Mouse (Mus musculus): ENCODE results near the gene Cbwd1.
A peak's percentile ranks its signal among the peaks of the same experiment; 100 is the strongest.

The Cbwd1 gene

GRCm38 (mm10) chr19:24961172-24961962, at the start of gene Cbwd1:
Cbwd1 (minus strand) TSS chr19:24961610.
- peak; percentile 96 for DNase-seq

GRCm38 (mm10) chr19:25008509-25008908, 47.1 kb upstream of the Cbwd1 start:
- no peak for DNase-seq

- DNase-seq = no peak
Measured at GRCm38 (mm10) chr19:25006686-25007085, 45.3 kb upstream of the Cbwd1 start.

- no peak for DNase-seq
Measured at GRCm38 (mm10) chr19:25003810-25004209, 42.4 kb upstream of the Cbwd1 start.

GRCm38 (mm10) chr19:25002828-25003227, 41.4 kb upstream of the Cbwd1 start:
- DNase-seq = no peak

- DNase-seq = no peak
Measured at GRCm38 (mm10) chr19:25002032-25002431, 40.6 kb upstream of the Cbwd1 start.

- no peak for DNase-seq
Measured at GRCm38 (mm10) chr19:25000153-25000552, 38.7 kb upstream of the Cbwd1 start.

- no peak for DNase-seq
Measured at GRCm38 (mm10) chr19:24999201-24999886, 37.9 kb upstream of the Cbwd1 start, which contains the start of gene Dock8. Dock8 (plus strand) TSS chr19:24999534.

GRCm38 (mm10) chr19:24998561-24998960, 37.2 kb upstream of the Cbwd1 start:
- DNase-seq = no peak

GRCm38 (mm10) chr19:24996815-24997704, 35.6 kb upstream of the Cbwd1 start:
- no peak for DNase-seq

- DNase-seq = no peak
Measured at GRCm38 (mm10) chr19:24994900-24995299, 33.5 kb upstream of the Cbwd1 start.

GRCm38 (mm10) chr19:24993526-24993925, 32.1 kb upstream of the Cbwd1 start:
- DNase-seq = no peak

- DNase-seq = no peak
Measured at GRCm38 (mm10) chr19:24990138-24990822, 28.9 kb upstream of the Cbwd1 start.

- DNase-seq = no peak
Measured at GRCm38 (mm10) chr19:24988831-24989230, 27.4 kb upstream of the Cbwd1 start.

- DNase-seq = no peak
Measured at GRCm38 (mm10) chr19:24987355-24987754, 25.9 kb upstream of the Cbwd1 start.

GRCm38 (mm10) chr19:24985045-24985444, 23.6 kb upstream of the Cbwd1 start:
- no peak for DNase-seq

GRCm38 (mm10) chr19:24983857-24984498, 22.6 kb upstream of the Cbwd1 start:
- DNase-seq = no peak

GRCm38 (mm10) chr19:24983050-24983449, 21.6 kb upstream of the Cbwd1 start:
- no peak for DNase-seq

GRCm38 (mm10) chr19:24981294-24981693, 19.9 kb upstream of the Cbwd1 start:
- DNase-seq = peak; percentile 62

- DNase-seq = no peak
Measured at GRCm38 (mm10) chr19:24978852-24979842, 17.7 kb upstream of the Cbwd1 start.

- DNase-seq = no peak
Measured at GRCm38 (mm10) chr19:24977991-24978390, 16.6 kb upstream of the Cbwd1 start.

All from cerebellum, adult 9-11 months (tissue).